8 mouse cellular contexts compared by ENCODE assay signal in the genomic region with DNA sequence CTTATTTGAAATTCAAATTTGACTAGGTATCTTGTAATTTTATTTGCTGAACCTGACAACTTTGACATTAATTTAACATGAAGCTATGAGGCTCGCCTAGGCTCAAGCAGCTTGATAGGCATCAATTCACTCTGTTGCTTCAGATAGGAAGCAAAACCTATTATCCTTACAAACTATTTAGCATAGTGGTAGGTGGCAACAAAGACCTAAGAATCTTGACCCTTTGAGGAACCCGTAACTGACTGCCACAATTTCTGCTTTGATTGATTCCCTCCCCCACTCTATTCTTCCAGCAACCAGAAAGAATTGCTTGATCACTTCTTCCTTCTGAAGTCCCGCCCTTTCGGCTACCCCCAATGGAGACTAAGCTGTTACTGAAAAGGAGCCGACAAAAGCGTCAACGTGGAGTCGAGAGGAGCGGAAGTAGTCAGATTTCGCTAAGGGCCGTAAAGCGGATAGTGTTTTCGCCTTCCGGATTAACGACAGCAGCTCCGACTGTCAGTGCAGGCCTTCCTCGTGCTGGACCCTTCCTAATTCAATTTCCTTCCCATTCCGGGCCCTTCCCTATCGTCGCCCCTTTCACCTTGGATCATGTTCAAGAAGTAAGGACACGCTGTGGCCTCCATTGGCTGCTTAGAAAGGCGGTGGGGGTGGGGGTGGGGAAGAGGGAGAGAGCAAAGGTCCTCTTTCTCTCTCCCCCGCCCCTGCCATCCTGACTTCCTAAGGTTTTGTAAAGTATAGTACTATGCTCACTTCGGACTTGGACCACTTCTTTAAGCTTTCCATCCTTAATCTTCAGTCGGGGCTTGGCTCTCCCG. TPM values are rescaled to one million over a fixed set of nuclear protein-coding genes. Genes with fewer than 3 reads are reported as not detected.
DNase-seq lines count a peak whose midpoint lies in the region; ATAC-seq and TF ChIP-seq lines count a peak whose summit lies in the region.

A gene (plus strand): TSS at position 402 of the 818 bp plus-strand sequence.

- H3K36me3 ChIP-seq in embryonic facial prominence, embryonic 15.5 days, result no peaks in the 10 kb centered on the region
- H3K36me3 ChIP-seq in limb, embryonic 14.5 days (ENCODE audit: control insufficient read depth, insufficient read depth, low read length), result no peaks in the 10 kb centered on the region
- H3K36me3 ChIP-seq in midbrain, postnatal 0 days (ENCODE audit: insufficient read depth, low read length), result no peaks in the 10 kb centered on the region

- no peaks in the 10 kb centered on the region for H3K4me1 ChIP-seq in embryonic facial prominence, embryonic 15.5 days
- no peaks in the 10 kb centered on the region for H3K4me1 ChIP-seq in limb, embryonic 14.5 days (ENCODE audit: control insufficient read depth, insufficient read depth, low read length)
- no peaks in the 10 kb centered on the region for H3K4me1 ChIP-seq in midbrain, postnatal 0 days (ENCODE audit: insufficient read depth, low read length)

- peak; percentile 27; the same call in 1 of the 2 replicates for TF ChIP-seq POLR2A in limb, embryonic 14.5 days (IDR thresholded peaks at IDR 0.05; ENCODE audit: borderline replicate concordance, extremely low read depth, insufficient read depth, insufficient read length)

- DNase-seq in 3T3-L1 (ENCODE audit: low read depth, low spot score), result peak; percentile 94
- peak; percentile 67 to 74 for DNase-seq in adrenal gland, postnatal 36 days
- DNase-seq in heart, adult 8-10 months (ENCODE audit: low spot score), result peak; percentile 75
- DNase-seq in kidney, adult 9 months, result peak; percentile 87
- DNase-seq in limb, embryonic 14.5 days (ENCODE audit: low spot score), result peak; percentile 87
- DNase-seq in midbrain, postnatal 0 days (ENCODE audit: low spot score), result peak; percentile 94
- peak; percentile 9 to 37 for DNase-seq in spleen, postnatal 14 days (ENCODE audit: low spot score in 2 of 2)

- H3K4me2 ChIP-seq in embryonic facial prominence, embryonic 15.5 days (replicated peaks), result peak within 1 kb of the TSS; percentile 49
- H3K4me2 ChIP-seq in limb, embryonic 14.5 days (replicated peaks; ENCODE audit: low read depth, low read length, severe bottlenecking), result peak within 1 kb of the TSS; percentile 55
- H3K4me2 ChIP-seq in midbrain, postnatal 0 days (ENCODE audit: low read depth, low read length, poor library complexity, severe bottlenecking), result peak within 1 kb of the TSS; percentile 48

- WGBS in embryonic facial prominence, embryonic 15.5 days, result 16% methylated on average over 26 of the region's 26 CpGs
- 23% methylated on average over 25 of the region's 26 CpGs for WGBS in limb, embryonic 14.5 days
- 19% methylated on average over 26 of the region's 26 CpGs for WGBS in midbrain, postnatal 0 days

- TF ChIP-seq CTCF in midbrain, postnatal 0 days (IDR thresholded peaks at IDR 0.05), result no peak

- peak within 1 kb of the TSS; percentile 80 for H3K27ac ChIP-seq in embryonic facial prominence, embryonic 15.5 days (replicated peaks)
- peak within 1 kb of the TSS; percentile 78 for H3K27ac ChIP-seq in limb, embryonic 14.5 days (replicated peaks; ENCODE audit: low read depth, low read length)
- peak within 1 kb of the TSS; percentile 82 for H3K27ac ChIP-seq in midbrain, postnatal 0 days (ENCODE audit: low read depth, low read length)

- H3K27me3 ChIP-seq in embryonic facial prominence, embryonic 15.5 days, result no peaks in the 10 kb centered on the region
- no peaks in the 10 kb centered on the region for H3K27me3 ChIP-seq in limb, embryonic 14.5 days (ENCODE audit: control insufficient read depth, insufficient read depth, low read length)
- H3K27me3 ChIP-seq in midbrain, postnatal 0 days (ENCODE audit: insufficient read depth, low read length), result no peaks in the 10 kb centered on the region

- peak; percentile 80 for ATAC-seq in embryonic facial prominence, embryonic 15.5 days (ENCODE audit: insufficient number of reproducible peaks, low FRiP score, low TSS enrichment, low read depth)
- peak; percentile 93 for ATAC-seq in limb, embryonic 14.5 days (ENCODE audit: low FRiP score, low read depth)
- ATAC-seq in midbrain, postnatal 0 days (ENCODE audit: low FRiP score), result peak; percentile 90

- H3K9ac ChIP-seq in embryonic facial prominence, embryonic 15.5 days, result peak within 1 kb of the TSS; percentile 23; the same call in 1 of the 2 replicates
- peak within 1 kb of the TSS; percentile 56 for H3K9ac ChIP-seq in limb, embryonic 14.5 days (ENCODE audit: low read depth, low read length, severe bottlenecking)
- H3K9ac ChIP-seq in midbrain, postnatal 0 days (replicated peaks; ENCODE audit: low read length, poor library complexity, severe bottlenecking), result peak within 1 kb of the TSS; percentile 55

- peak within 1 kb of the TSS; percentile 51 for H3K4me3 ChIP-seq in embryonic facial prominence, embryonic 15.5 days (replicated peaks)
- H3K4me3 ChIP-seq in limb, embryonic 14.5 days (replicated peaks; ENCODE audit: low read length), result peak within 1 kb of the TSS; percentile 47
- peak within 1 kb of the TSS; percentile 42 for H3K4me3 ChIP-seq in midbrain, postnatal 0 days (ENCODE audit: low read depth, low read length)

- H3K9me3 ChIP-seq in embryonic facial prominence, embryonic 15.5 days (replicated peaks), result no peaks in the 10 kb centered on the region
- no peaks in the 10 kb centered on the region for H3K9me3 ChIP-seq in limb, embryonic 14.5 days (ENCODE audit: control insufficient read depth, low read length)
- H3K9me3 ChIP-seq in midbrain, postnatal 0 days (ENCODE audit: low read length), result no peaks in the 10 kb centered on the region

RNA-seq across cellular contexts. Expression of the gene that starts here (rescaled TPM):
- 10 to 100 TPM; 68.7 to 68.9 TPM for total RNA-seq in adrenal gland, postnatal 36 days (2021)
- 93.7 and 93.9 TPM in 2 replicates for polyA plus RNA-seq in embryonic facial prominence, embryonic 15.5 days (2015; fragmentation: Nextera tagmentation; extraction: Ambion mirVana)
- total RNA-seq in heart, adult 8-10 months (2022), result 10 to 100 TPM; 30.1 to 43.2 (median 37.5) TPM
- 57.7 and 79.3 TPM in 2 replicates for polyA plus RNA-seq in limb, embryonic 14.5 days (2012; rRNA removed)
- polyA plus RNA-seq in limb, embryonic 14.5 days (2014; fragmentation: Nextera tagmentation; extraction: Ambion mirVana), result 93.1 and 96.4 TPM in 2 replicates
- 57.0 and 61.8 TPM in 2 replicates for total RNA-seq in midbrain, postnatal 0 days (2014; rRNA removed)
- polyA plus RNA-seq in midbrain, postnatal 0 days (2015; fragmentation: Nextera tagmentation; extraction: Ambion mirVana), result 173 and 180 TPM in 2 replicates

Comparison
In these comparisons a context has a peak if more than half of its experiments do, and no peak if none do; other contexts are left out.
1. Peak in every context shown above with its lines: DNase-seq, ATAC-seq, H3K4me3 ChIP-seq and H3K27ac ChIP-seq.
2. DNase-seq: peak in every context shown above with its lines; median percentile 94 in 3T3-L1; 94 in midbrain, postnatal 0 days; 87 in kidney, adult 9 months; 87 in limb, embryonic 14.5 days; 75 in heart, adult 8-10 months; 70 in adrenal gland, postnatal 36 days; 23 in spleen, postnatal 14 days.